Mouse (Mus musculus): ENCODE measurements at regions not wholly inside any gene's neighbourhood (a gene's known extent, or its start where the extent isn't known, plus 50 kb on each side); places are given as distances from the start of the nearest gene placed in this dataset.

DNA sequence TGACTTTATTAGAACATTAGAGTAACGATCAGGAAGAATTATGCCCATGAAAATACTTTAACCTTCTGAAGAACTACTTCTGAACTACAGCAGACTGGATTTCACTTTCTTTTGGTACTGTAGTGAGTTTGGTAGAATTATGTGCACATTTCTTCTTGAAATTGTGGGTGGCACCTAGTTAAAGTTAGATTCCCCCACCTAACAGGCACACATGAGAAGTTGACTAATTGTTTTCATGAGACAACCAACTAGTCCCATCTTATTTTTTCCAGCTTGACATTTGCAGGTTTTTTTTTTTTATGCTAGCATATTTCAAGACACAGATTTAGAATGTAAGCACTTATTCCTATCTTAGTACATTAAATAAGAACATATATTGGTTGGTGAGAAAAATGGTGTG is 167.2 kb upstream of the Meis2 start:
- Histone ChIP-seq H3K9ac (ENCODE audit: low read depth, low read length) (no peak overlapping the region), H3K36me3 (ENCODE audit: control insufficient read depth, insufficient read depth, low read length) (no peaks in the 10 kb centered on the region), H3K4me2 (ENCODE audit: low read length) (no peak overlapping the region), H3K27me3 (replicated peaks; ENCODE audit: control insufficient read depth, insufficient read depth, low read length) (no peaks in the 10 kb centered on the region), H3K9me3 (ENCODE audit: control insufficient read depth, low read length) (no peaks in the 10 kb centered on the region), H3K4me3 (ENCODE audit: low read length) (no peak overlapping the region), H3K4me1 (ENCODE audit: control insufficient read depth, insufficient read depth, low read depth, low read length) (no peaks in the 10 kb centered on the region), H3K27ac (ENCODE audit: low read depth, low read length) (no peak overlapping the region)
- no peak for ATAC-seq
- 94% methylated on average over 1 of the region's 1 CpGs for WGBS

DNA sequence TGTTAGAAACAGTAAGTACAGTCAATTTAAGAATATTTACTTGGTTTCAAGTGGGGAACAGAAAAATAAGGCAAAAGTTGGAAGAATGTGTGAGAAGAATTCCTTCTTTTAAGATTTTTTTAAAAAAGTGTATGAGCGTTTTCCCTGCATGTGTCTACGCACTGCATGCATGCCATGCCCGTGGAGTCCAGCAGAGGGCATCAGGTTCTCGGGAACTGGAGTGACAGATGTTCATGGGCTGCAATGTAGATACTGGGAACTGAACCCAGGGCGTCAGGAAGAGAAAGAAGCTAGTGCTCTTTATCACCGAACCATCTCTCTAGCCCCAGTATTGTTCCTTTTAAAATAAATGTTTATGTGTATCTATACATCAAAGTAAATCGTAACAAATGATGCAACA is 150.8 kb upstream of the Meis2 start:
- no peaks in the 10 kb centered on the region for H3K9me3 ChIP-seq (ENCODE audit: control insufficient read depth, low read length)
- no peak overlapping the region for H3K9ac ChIP-seq (ENCODE audit: low read depth, low read length)
- H3K4me2 ChIP-seq (ENCODE audit: low read length) = no peak overlapping the region
- WGBS = 79% methylated on average over 7 of the region's 7 CpGs
- H3K27me3 ChIP-seq (replicated peaks; ENCODE audit: control insufficient read depth, insufficient read depth, low read length) = no peaks in the 10 kb centered on the region
- H3K36me3 ChIP-seq (ENCODE audit: control insufficient read depth, insufficient read depth, low read length) = no peaks in the 10 kb centered on the region
- no peak for ATAC-seq
- no peak overlapping the region for H3K27ac ChIP-seq (ENCODE audit: low read depth, low read length)
- no peak overlapping the region for H3K4me3 ChIP-seq (ENCODE audit: low read length)
- no peaks in the 10 kb centered on the region for H3K4me1 ChIP-seq (ENCODE audit: control insufficient read depth, insufficient read depth, low read depth, low read length)

DNA sequence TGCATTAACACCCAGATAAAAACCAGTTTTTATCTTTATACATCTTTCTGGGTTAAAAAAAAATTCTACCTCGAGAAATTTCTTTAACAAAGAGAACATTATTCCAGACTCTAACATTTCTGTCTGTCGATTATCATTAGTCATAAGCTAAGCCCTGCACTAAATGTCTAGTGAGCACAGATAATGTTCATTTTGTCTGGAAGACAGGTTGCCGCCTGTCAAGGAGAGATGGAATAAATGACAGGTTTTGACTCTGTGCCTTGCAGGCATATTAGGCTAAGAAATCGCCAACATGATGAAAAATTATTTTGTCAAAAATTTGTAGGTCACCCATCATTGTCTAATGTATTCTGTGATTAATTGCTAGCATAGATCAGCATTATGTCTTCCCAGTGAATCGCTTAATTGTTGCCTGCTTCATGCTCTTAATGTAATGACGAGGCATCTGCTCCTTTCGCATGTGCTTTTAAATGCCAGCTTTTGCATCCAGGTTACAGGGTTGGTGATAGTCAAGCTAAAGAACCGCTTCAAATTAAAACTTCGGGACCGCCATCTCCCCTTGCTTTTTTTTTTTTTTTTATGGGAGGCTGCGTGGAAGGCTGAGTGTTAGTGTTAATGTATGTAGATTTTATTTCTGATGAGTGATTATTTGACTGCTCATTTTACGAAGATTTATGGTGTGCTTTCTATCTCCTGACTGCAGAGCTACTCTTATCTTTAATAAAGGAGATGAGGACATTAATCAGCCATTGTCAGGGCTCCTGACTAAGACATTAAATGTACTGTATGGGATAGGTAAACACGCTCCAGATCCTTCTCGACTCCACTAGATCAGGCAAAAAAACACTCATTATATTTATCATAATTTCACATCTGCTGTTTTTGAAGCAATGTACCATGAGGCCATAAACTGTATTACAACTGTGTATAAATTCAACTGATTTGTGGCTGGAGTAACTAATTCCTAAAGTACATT is 135.9 kb upstream of the Meis2 start:
- H3K36me3 ChIP-seq (ENCODE audit: control insufficient read depth, insufficient read depth, low read length) = no peaks in the 10 kb centered on the region
- ATAC-seq = peak; percentile 74
- peaks cover 3% of the 10 kb centered on the region; the same call in 1 of the 2 replicates for H3K4me1 ChIP-seq (ENCODE audit: control insufficient read depth, insufficient read depth, low read depth, low read length)
- H3K4me3 ChIP-seq (ENCODE audit: low read length) = no peak overlapping the region
- no peaks in the 10 kb centered on the region for H3K27me3 ChIP-seq (replicated peaks; ENCODE audit: control insufficient read depth, insufficient read depth, low read length)
- H3K27ac ChIP-seq (ENCODE audit: low read depth, low read length) = no peak overlapping the region
- peak overlapping the region; percentile 35 for H3K4me2 ChIP-seq (ENCODE audit: low read length)
- no peak overlapping the region for H3K9ac ChIP-seq (ENCODE audit: low read depth, low read length)
- 44% methylated on average over 14 of the region's 14 CpGs for WGBS
- H3K9me3 ChIP-seq (ENCODE audit: control insufficient read depth, low read length) = no peaks in the 10 kb centered on the region

DNA sequence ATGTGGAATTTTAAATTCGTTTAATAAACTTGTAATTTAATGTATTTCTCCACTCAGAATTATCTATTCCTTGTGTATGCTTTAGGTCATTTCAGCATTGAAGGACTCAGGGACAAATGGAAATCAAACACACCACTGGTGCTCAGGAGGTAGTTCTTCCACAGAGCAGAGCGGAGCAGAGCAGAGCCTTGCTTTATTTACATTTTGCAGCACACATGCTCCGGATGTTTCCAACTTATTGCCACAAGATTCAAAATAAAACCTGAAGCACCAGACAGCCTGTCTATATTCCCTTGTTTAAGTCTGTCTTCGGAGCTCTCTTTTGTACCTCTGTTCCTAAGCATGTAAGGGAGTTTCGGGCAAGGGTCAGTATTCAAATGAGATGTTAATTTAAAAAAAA is 135.2 kb upstream of the Meis2 start:
- no peak overlapping the region for H3K27ac ChIP-seq (ENCODE audit: low read depth, low read length)

DNA sequence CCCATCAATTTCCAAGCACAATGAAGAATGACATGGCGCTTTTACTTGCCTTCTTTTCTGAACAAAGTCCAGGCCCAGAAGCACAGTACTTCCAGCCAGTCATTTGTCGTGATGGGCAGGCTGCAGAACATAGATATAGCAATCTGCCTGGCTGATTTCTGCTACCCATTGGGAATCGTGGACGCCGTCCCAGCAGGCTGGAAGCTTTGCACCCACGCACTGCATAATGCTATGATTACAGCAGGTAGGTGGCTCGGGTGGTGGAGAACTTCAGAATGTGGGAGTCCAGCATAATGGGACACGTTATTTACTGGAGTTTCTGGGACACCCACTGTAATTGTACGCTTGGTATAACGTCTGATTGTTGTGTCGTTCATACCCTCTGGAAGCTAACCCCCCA is 116.2 kb upstream of the Meis2 start:
- ATAC-seq = no peak
- no peaks in the 10 kb centered on the region for H3K36me3 ChIP-seq (ENCODE audit: control insufficient read depth, insufficient read depth, low read length)
- no peak overlapping the region for H3K4me3 ChIP-seq (ENCODE audit: low read length)
- no peaks in the 10 kb centered on the region for H3K27me3 ChIP-seq (replicated peaks; ENCODE audit: control insufficient read depth, insufficient read depth, low read length)
- WGBS = 69% methylated on average over 11 of the region's 11 CpGs
- H3K9ac ChIP-seq (ENCODE audit: low read depth, low read length) = no peak overlapping the region
- H3K4me1 ChIP-seq (ENCODE audit: control insufficient read depth, insufficient read depth, low read depth, low read length) = no peaks in the 10 kb centered on the region
- H3K9me3 ChIP-seq (ENCODE audit: control insufficient read depth, low read length) = no peaks in the 10 kb centered on the region
- no peak overlapping the region for H3K4me2 ChIP-seq (ENCODE audit: low read length)
- no peak overlapping the region for H3K27ac ChIP-seq (ENCODE audit: low read depth, low read length)

More for the DNA sequence above, 135.2 kb upstream of the Meis2 start:
- no peak overlapping the region for H3K4me3 ChIP-seq (ENCODE audit: low read length)
- 51% methylated on average over 5 of the region's 5 CpGs for WGBS
- ATAC-seq = no peak
- H3K9ac ChIP-seq (ENCODE audit: low read depth, low read length) = no peak overlapping the region
- H3K27me3 ChIP-seq (replicated peaks; ENCODE audit: control insufficient read depth, insufficient read depth, low read length) = no peaks in the 10 kb centered on the region
- no peaks in the 10 kb centered on the region for H3K36me3 ChIP-seq (ENCODE audit: control insufficient read depth, insufficient read depth, low read length)
- peaks cover 3% of the 10 kb centered on the region; the same call in 1 of the 2 replicates for H3K4me1 ChIP-seq (ENCODE audit: control insufficient read depth, insufficient read depth, low read depth, low read length)
- 0 out of 2 replicates have a peak overlapping the region, but pooled peaks have one; percentile 14 for H3K4me2 ChIP-seq (ENCODE audit: low read length)
- no peaks in the 10 kb centered on the region for H3K9me3 ChIP-seq (ENCODE audit: control insufficient read depth, low read length)

DNA sequence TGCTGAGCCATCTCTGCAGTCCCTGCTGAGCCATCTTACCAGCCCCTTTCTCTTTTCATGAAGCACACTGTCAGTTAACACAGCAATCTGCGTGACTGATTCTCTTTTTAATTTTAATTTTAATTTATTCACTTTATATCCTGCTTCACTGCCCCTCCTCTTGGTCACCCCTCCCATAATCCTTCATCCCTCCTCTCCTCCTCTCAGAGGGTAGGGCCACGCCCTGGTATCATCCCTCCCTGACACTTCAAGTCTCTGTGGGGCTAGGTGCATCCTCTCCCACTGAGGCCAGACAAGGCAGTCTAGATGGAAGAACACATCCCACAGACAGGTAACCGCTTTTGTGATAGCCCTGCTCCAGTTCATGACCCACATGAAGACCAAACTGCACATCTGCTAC is 111.5 kb upstream of the Meis2 start:
- H3K4me2 ChIP-seq (ENCODE audit: low read length) = no peak overlapping the region
- H3K9me3 ChIP-seq (ENCODE audit: control insufficient read depth, low read length) = no peaks in the 10 kb centered on the region
- no peaks in the 10 kb centered on the region for H3K4me1 ChIP-seq (ENCODE audit: control insufficient read depth, insufficient read depth, low read depth, low read length)
- H3K27me3 ChIP-seq (replicated peaks; ENCODE audit: control insufficient read depth, insufficient read depth, low read length) = no peaks in the 10 kb centered on the region
- H3K9ac ChIP-seq (ENCODE audit: low read depth, low read length) = no peak overlapping the region
- no peak overlapping the region for H3K27ac ChIP-seq (ENCODE audit: low read depth, low read length)
- H3K36me3 ChIP-seq (ENCODE audit: control insufficient read depth, insufficient read depth, low read length) = no peaks in the 10 kb centered on the region
- 92% methylated on average over 3 of the region's 3 CpGs for WGBS
- no peak overlapping the region for H3K4me3 ChIP-seq (ENCODE audit: low read length)
- no peak for ATAC-seq

DNA sequence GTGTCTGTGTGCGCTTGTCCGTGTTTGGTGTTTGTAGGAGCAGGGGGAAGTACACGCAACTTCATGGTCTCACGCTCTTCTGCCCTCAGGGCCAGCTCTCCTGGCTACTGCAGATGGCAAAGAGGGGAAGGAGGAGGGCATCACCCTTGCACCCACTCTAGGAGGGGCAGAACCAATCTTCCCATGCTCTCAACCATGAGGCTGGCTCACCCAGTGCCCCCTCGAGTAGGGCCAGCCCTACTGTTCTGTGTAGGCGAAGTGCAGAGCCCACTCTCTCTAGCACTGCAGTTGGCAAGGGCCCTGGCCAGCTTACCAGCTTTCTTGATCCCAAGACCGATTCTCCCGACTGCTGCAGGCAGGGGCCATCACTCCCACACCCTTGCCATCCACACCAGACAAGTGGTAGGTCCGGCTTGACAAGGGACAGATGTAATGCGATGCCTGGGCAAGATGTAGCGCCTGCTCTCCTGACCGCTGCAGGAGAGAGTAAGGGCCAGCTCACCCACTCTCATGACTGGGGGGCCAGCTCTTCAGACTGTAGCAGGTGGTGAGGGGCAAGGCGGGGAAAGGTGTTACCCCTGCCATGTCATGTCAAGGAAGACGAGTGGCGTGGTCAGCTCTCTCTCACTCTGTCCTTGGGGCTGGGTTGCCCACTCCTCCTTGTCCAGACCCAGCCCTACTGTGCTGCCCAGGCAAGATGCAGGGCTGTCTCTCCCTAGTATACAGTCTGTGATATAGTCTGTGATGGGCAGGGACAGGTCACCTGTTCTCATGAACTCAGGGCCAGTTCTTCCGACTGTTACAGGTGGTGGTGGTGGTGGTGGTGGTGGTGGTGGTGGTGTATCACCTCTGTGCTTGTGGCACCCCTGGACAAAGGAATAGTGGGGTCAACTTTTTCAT is 100.5 kb upstream of the Meis2 start:
- no peak overlapping the region for H3K9ac ChIP-seq (ENCODE audit: low read depth, low read length)
- no peaks in the 10 kb centered on the region for H3K4me1 ChIP-seq (ENCODE audit: control insufficient read depth, insufficient read depth, low read depth, low read length)
- no peak overlapping the region for H3K27ac ChIP-seq (ENCODE audit: low read depth, low read length)
- no peak overlapping the region for H3K4me3 ChIP-seq (ENCODE audit: low read length)
- no peaks in the 10 kb centered on the region for H3K9me3 ChIP-seq (ENCODE audit: control insufficient read depth, low read length)
- H3K27me3 ChIP-seq (replicated peaks; ENCODE audit: control insufficient read depth, insufficient read depth, low read length) = no peaks in the 10 kb centered on the region
- 92% methylated on average over 16 of the region's 16 CpGs for WGBS
- H3K36me3 ChIP-seq (ENCODE audit: control insufficient read depth, insufficient read depth, low read length) = no peaks in the 10 kb centered on the region
- ATAC-seq = no peak
- H3K4me2 ChIP-seq (ENCODE audit: low read length) = no peak overlapping the region
